Mouse (Mus musculus) thymus, adult 2 months (tissue): ENCODE results near the gene Evi5.

Experiments used
- CTCF ChIP-seq: fragments of 200-500 bp; IDR thresholded peaks from 2 replicates; pipeline ENCODE4 v1.5.1; 2012; ENCODE audit warnings: mild to moderate bottlenecking, control low read depth, low read length, moderate library complexity, borderline replicate concordance; ENCODE audit not compliant: control insufficient read depth, poor library complexity, insufficient read depth; ENCODE audit errors: extremely low read depth
- POLR2A ChIP-seq: fragments of 200-500 bp; IDR thresholded peaks from 2 replicates; pipeline ENCODE4 v1.6.1; 2012; ENCODE audit warnings: mild to moderate bottlenecking, low read length, control low read depth, moderate library complexity; ENCODE audit not compliant: control insufficient read depth, poor library complexity, insufficient read depth; ENCODE audit errors: extremely low read depth

DNA sequence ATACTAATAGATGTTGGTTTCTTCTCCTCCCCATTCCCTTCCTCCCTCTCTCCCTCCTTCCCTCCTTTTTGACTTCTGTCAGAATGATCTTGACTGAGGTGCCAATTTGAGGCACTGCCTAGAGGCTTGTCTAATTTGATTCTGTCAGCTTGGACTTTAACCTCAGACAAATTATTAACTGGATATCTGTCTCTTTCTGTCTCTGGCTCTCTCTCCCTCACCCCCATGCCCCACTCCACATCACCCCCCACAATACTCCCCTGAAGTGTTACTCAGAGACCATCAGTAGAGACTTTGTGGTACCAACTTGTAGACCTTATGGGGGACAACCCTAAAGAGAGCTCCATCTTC, 329 bp upstream of the Evi5 start:
- TF ChIP-seq POLR2A (no peak), CTCF (no peak)
